Mouse (Mus musculus): ENCODE measurements around the gene Atp8b3.

GRCm38 (mm10) chr10:80510273-80510660 is 28.7 kb downstream of the Atp8b3 start:
- TF ChIP-seq CTCF (IDR thresholded peaks at IDR 0.05; ENCODE audit: low read depth, low read length), result no peak
- TF ChIP-seq POLR2A (IDR thresholded peaks at IDR 0.05; ENCODE audit: extremely low read depth, insufficient read depth, low read length), result no peak

All from liver, adult 2 months (tissue).